ENCODE assay signal across 10 mouse cellular contexts in the genomic region with DNA sequence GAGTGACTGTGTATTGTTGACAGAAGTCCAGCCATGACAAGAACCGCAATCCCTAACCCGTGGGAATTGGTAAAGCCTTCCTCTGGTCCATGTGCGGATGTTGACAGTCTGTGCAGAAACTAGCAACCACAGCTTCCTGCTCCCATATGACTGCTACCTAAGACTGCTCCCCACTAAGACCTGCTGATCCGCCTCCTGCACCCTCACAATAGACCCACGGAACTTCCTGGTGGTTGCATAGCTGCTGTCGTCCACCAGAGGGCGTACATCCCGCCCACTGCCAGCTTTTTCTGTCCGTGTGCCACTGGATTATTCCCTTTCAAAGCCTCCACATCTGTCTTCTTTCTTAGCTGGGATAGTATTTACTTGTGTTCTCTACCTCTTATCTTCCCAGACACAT. TPM values are rescaled to one million over a fixed set of nuclear protein-coding genes. Genes with fewer than 3 reads are reported as not detected.
DNase-seq lines count a peak whose midpoint lies in the region; ATAC-seq and TF ChIP-seq lines count a peak whose summit lies in the region.
"Had no signal": no experiment of that assay in that cellular context is flagged by ENCODE, and none has a peak within 500 bp of the region (broad histone marks: within the 10 kb centered on the region; RNA-seq: fewer than 3 reads in every experiment).

No protein-coding gene starts in this region.

- H3K36me3 ChIP-seq in intestine, postnatal 0 days (ENCODE audit: control insufficient read depth, insufficient read depth) = no peaks in the 10 kb centered on the region
- H3K36me3 ChIP-seq in intestine, embryonic 15.5 days = no peaks in the 10 kb centered on the region
- H3K36me3 ChIP-seq: limb, embryonic 13.5 days; stomach, embryonic 15.5 days had no signal

- in situ Hi-C loops in Patski (cut with MboI; ENCODE audit: low pct_unique_long_range_greater_than_20kb) = no loop called here

- intact Hi-C loops in heart, postnatal 14 days (cut with DNase I) = no loop called here

- DNase-seq in CD4-positive helper T cell, adult 2 months (ENCODE audit: low read depth, low spot score) = peak; percentile 86
- DNase-seq in Patski (ENCODE audit: low read depth, low spot score) = no peak
- DNase-seq in heart, postnatal 14 days = peak; percentile 40 to 60
- DNase-seq in right cerebral cortex, postnatal 4 days = no peak

- 43% methylated on average over 9 of the region's 9 CpGs for WGBS in intestine, postnatal 0 days
- WGBS in intestine, embryonic 15.5 days = 50% methylated on average over 9 of the region's 9 CpGs

- ATAC-seq in intestine, postnatal 0 days = no peak
- no peak for ATAC-seq in intestine, embryonic 15.5 days
- ATAC-seq in Patski = no peak
- peak; percentile 97 for ATAC-seq in neutrophil, adult 5-6 weeks (ENCODE audit: extremely low read depth, insufficient number of reproducible peaks, low FRiP score, poor library complexity, severe bottlenecking)

- H3K27ac ChIP-seq in intestine, postnatal 0 days (ENCODE audit: low read depth, low read length) = no peak overlapping the region
- H3K27ac ChIP-seq in intestine, embryonic 15.5 days = no peak overlapping the region
- H3K27ac ChIP-seq: limb, embryonic 13.5 days; stomach, embryonic 15.5 days had no signal

- no peak overlapping the region for H3K4me2 ChIP-seq in intestine, postnatal 0 days (replicated peaks; ENCODE audit: low read depth)
- H3K4me2 ChIP-seq in intestine, embryonic 15.5 days (replicated peaks) = no peak overlapping the region
- H3K4me2 ChIP-seq: limb, embryonic 13.5 days; stomach, embryonic 15.5 days had no signal

- POLR2A ChIA-PET in Patski (lab: Charles Lee) = interaction anchor here (0.7 kb wide), 1 partner anchor 332 kb away, joined by 5 read pairs; no protein-coding TSS in a partner anchor

- no peak overlapping the region for H3K9ac ChIP-seq in intestine, postnatal 0 days (ENCODE audit: low read depth, low read length)
- H3K9ac ChIP-seq in intestine, embryonic 15.5 days = no peak overlapping the region
- H3K9ac ChIP-seq: limb, embryonic 13.5 days; stomach, embryonic 15.5 days had no signal

- no peaks in the 10 kb centered on the region for H3K4me1 ChIP-seq in intestine, postnatal 0 days (replicated peaks; ENCODE audit: control insufficient read depth, insufficient read depth, low read length)
- no peaks in the 10 kb centered on the region for H3K4me1 ChIP-seq in intestine, embryonic 15.5 days (replicated peaks)
- H3K4me1 ChIP-seq: limb, embryonic 13.5 days; stomach, embryonic 15.5 days had no signal

- no peak overlapping the region for H3K4me3 ChIP-seq in intestine, postnatal 0 days (ENCODE audit: low read depth, low read length)
- no peak overlapping the region for H3K4me3 ChIP-seq in intestine, embryonic 15.5 days (replicated peaks)
- H3K4me3 ChIP-seq: erythroblast, embryonic 14.5 days; limb, embryonic 13.5 days; stomach, embryonic 15.5 days had no signal

- peaks cover 5% of the 10 kb centered on the region; the same call in 1 of the 2 replicates for H3K9me3 ChIP-seq in intestine, postnatal 0 days (ENCODE audit: control insufficient read depth)
- no peaks in the 10 kb centered on the region for H3K9me3 ChIP-seq in intestine, embryonic 15.5 days
- H3K9me3 ChIP-seq: stomach, embryonic 15.5 days had no signal

- CTCF ChIA-PET in Patski (lab: Charles Lee) = interaction anchor here (0.7 to 2.9 kb wide), 7 partner anchors 10 to 443 kb away, joined by 3 to 17 read pairs (median 3); no protein-coding TSS in a partner anchor

- peak; percentile 81 for TF ChIP-seq CTCF in intestine, postnatal 0 days (IDR thresholded peaks at IDR 0.05; ENCODE audit: low read depth)
- peak; percentile 92 for TF ChIP-seq CTCF in Patski (IDR thresholded peaks at IDR 0.05)

- no peaks in the 10 kb centered on the region for H3K27me3 ChIP-seq in intestine, postnatal 0 days (replicated peaks; ENCODE audit: control insufficient read depth, insufficient read depth, low read length)
- no peaks in the 10 kb centered on the region for H3K27me3 ChIP-seq in intestine, embryonic 15.5 days (replicated peaks)
- no peaks in the 10 kb centered on the region for H3K27me3 ChIP-seq in Patski
- H3K27me3 ChIP-seq: limb, embryonic 13.5 days; stomach, embryonic 15.5 days had no signal

RNA-seq across cellular contexts. Expression of a gene that starts 14.1 kb away (rescaled TPM):
- polyA plus RNA-seq in intestine, postnatal 0 days (2015; fragmentation: Nextera tagmentation; extraction: Ambion mirVana) = 0.22 and 0.35 TPM in 2 replicates
- polyA plus RNA-seq in intestine, embryonic 15.5 days (2015; fragmentation: Nextera tagmentation; extraction: Ambion mirVana) = 0.49 and 0.56 TPM in 2 replicates
- polyA plus RNA-seq in Patski (2021) = 5.7 TPM
- 1 to 10 TPM; 1.0 to 1.8 TPM for total RNA-seq in heart, postnatal 14 days (2021)
- 108 TPM in 2 replicates for total RNA-seq in neutrophil, adult 5-6 weeks (2017)

RNA-seq across cellular contexts. Expression of a gene that starts 17.2 kb away (rescaled TPM):
- 8.7 and 8.8 TPM in 2 replicates for polyA plus RNA-seq in intestine, postnatal 0 days (2015; fragmentation: Nextera tagmentation; extraction: Ambion mirVana)
- 9.1 and 9.4 TPM in 2 replicates for polyA plus RNA-seq in intestine, embryonic 15.5 days (2015; fragmentation: Nextera tagmentation; extraction: Ambion mirVana)
- polyA plus RNA-seq in Patski (2021) = 67.1 TPM
- 10 to 100 TPM; 52.7 to 55.5 TPM for total RNA-seq in heart, postnatal 14 days (2021)
- not detected in 2 replicates for total RNA-seq in neutrophil, adult 5-6 weeks (2017)
- polyA plus RNA-seq: erythroblast, embryonic 14.5 days had no signal

Comparison
In these comparisons a context has a peak if more than half of its experiments do, and no peak if none do; other contexts are left out.
1. DNase-seq: peak in CD4-positive helper T cell, adult 2 months (single experiment) and heart, postnatal 14 days (2 of 2); none in Patski (single experiment) and right cerebral cortex, postnatal 4 days (single experiment).